Mouse (Mus musculus) CD4-positive, CD25-positive, alpha-beta regulatory T cell, adult 2 months (primary cell): ENCODE data around the gene Stard9.
A peak's percentile ranks its signal among the peaks of the same experiment; 100 is the strongest.

Experiments
- DNase-seq: peaks from one replicate; pipeline ENCODE4 v3.0.0-alpha.2; 2012; ENCODE audit warnings: low read depth, low spot score

Stard9 gene

DNA sequence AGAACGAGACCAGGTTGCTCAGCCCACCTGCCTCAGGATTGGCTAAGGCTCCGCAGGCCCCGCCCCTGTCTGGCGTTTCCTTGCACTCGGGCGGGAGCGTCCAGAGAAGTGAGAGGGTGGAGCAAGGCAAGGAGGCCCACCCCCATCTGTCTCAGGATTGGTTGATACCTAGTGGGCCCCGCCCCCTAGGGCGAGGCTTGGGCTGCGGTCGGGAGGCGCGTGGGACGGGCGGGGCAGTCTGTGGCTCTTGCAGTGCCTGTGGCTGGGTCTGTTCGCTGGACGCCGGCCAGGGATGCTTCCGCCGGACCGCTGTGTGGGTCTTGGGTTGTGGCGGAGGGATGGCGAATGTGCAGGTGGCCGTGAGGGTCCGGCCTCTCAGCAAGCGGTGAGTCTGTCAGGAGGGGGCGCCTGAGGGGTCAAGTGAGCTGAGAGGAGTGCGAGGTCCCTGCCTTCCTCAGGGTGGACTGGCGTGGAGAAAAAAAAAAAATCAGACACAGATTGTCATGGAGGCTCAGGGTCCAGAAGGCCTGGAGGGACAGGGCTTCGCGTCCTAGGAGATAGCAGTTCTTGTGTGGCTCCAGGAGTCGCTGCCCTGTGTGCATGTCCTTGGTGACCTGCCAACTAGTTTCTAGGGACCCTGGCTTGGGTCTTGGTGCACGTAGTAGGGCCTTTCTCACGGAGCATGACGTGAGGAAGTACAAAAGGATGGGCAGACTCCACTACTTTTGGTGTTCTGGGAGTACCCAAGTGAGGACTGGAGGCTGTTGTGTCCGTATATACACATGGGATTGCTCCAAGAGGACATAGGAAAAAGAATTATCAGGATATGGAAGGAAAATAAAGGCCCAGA is at the start of gene Stard9:
Stard9 (plus strand) TSS at position 236 of the 850 bp plus-strand sequence.
- DNase-seq = peak; percentile 99

DNA sequence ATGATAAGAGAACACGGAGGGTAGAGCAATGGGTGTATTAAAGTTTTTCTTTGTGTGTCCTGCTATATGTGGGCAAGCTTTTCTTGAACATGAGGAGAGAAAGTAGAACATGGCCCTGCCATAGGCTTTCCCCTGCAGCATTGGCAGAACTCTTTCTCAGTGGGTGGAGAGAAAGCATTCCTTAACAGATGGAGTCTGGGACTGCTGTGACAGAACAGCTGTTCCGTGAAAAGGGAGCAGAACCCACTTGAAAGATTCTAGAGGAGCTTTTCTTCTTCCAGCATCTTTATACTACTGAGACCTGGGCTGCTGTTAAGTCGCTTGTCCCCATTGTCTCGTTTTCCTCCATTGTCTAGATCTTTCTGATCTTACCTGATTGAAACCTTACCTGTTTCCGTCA is 39.2 kb upstream of the Stard9 start:
- no peak for DNase-seq

DNA sequence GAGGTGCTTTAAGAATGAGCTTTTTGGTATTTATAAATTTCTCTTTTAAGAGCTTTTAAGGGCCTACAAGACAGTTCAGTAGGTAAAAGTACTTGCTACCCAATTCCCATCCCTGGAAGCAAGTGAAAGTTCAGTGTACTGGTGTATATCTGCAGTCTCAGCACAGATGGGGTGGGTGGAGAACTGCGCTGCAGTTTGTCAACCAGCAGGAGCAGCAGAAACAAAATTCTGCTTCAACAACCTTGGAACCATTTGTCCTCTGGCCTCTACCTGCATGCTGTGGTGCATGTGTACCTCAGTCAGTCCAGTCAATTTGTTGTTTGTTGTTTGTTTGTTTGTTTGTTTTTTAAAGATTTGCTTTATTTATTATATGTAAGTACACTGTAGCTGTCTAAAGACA is 36.7 kb upstream of the Stard9 start:
- no peak for DNase-seq

DNA sequence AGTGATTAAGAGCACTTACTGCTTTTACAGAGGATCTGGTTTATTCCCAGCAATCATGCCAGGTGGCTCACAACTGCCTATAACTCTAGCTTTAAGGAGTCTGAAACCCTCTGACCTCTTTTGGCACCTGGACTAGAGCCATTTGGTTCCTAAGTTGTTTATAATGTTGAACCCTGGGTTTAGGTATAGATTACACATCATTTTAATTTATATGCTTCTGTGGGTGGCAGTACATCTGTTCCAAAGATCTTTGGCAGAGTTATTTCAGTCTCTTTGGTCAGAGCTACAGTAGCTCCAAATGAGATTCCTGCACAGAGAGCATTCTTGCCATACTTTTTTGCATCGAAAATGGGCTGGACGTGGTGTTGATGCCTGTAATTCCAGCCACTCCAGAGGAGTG is 31.2 kb upstream of the Stard9 start:
- DNase-seq = no peak

DNA sequence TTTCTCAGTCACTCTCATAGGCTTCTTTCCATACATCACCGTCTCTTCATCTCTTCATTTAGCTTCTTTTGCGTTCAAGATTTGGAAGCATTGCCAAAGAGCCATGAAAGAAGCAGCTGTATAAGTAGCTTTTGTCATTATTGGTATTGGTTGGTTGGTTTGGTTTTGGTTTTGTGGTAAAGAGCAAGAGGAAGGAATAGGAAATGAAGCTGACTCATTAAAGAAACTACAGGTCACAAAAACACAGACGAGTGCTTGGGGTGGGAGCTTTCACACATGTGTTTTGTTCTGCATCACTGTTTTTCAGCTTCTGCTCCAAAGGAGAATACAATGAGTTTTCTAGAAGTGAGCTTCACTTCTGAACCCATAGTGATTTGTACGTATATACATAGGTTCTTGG is 29.4 kb upstream of the Stard9 start:
- DNase-seq = no peak

DNA sequence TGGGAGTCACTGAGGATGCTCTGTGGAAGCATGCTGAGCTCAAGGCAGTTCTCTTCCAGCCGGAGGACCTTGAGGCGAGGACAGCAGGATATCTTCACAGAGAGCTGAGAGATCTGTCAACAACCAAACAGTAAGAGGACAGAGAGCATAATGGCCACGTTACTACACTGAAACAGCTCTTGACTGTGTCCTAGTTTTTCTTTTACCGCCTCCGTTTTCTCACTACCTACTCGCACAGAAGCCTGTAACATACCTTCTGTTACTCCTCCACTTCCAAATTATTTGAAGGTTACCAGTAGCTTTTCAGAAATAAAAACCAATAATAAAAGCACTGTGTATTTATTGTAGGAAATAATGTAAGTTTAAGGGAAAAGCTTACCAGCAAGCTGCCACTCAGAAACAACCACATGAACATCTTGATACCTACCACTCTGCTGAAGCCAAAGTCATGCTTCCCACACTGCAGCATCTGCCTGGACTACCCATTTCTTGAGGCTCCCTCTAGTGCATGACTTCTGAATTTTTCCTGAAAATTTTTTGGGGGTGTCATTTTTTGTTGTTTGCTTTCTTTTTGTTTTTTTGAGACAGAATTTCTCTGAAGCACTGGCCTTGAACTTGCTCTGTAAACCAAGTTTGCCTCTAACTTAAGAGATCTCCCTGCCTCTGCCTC is 22.8 kb upstream of the Stard9 start:
- DNase-seq = peak; percentile 44

DNA sequence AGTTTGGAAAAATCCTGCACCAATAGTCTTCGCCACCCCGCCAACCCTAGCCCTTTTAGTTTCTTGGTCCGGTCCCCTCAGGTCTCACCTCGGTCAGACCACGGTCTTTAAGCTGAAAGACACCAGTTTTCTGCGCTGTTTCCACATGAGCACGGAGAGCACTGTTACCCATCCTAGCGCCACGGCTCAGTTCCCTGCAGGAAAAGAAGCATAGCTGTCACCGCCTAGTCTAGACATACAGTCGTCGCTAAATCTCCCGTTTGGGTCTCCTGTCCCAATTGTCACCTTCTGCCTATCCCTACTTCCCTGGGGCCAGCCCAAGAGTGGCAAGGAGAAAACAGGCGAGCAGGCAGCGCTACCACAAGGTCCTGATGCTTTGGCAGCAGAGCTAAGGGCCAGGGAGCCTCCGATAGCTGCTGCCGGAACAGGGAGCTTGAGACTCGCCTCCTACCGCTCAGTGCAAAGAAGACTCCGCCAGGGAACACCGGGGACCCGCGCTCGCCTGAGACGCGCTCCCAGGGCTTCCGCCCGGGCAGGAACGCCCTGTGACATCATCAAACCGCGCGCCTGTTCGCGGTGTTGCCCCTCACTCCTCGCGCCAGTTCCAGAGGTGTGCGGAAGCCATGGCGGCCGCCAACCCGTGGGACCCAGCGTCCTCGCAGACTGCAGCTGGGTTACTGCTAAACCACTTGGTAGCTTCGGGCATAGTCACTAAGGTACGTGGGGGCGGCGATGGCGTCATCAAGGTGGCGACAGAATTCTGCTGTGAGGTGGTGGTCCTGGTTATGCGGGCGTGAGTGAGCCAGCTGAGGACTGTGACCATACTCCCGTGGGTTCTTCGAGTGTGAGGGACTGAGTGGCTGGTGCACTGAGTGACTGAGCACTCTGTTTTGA is 19.8 kb upstream of the Stard9 start, which contains the start of the genes Haus2 and Lrrc57:
Haus2 (plus strand) TSS at position 554 of the 894 bp plus-strand sequence.
Lrrc57 (minus strand) TSS at position 691 of the 894 bp plus-strand sequence.
- DNase-seq = peak; percentile 94

DNA sequence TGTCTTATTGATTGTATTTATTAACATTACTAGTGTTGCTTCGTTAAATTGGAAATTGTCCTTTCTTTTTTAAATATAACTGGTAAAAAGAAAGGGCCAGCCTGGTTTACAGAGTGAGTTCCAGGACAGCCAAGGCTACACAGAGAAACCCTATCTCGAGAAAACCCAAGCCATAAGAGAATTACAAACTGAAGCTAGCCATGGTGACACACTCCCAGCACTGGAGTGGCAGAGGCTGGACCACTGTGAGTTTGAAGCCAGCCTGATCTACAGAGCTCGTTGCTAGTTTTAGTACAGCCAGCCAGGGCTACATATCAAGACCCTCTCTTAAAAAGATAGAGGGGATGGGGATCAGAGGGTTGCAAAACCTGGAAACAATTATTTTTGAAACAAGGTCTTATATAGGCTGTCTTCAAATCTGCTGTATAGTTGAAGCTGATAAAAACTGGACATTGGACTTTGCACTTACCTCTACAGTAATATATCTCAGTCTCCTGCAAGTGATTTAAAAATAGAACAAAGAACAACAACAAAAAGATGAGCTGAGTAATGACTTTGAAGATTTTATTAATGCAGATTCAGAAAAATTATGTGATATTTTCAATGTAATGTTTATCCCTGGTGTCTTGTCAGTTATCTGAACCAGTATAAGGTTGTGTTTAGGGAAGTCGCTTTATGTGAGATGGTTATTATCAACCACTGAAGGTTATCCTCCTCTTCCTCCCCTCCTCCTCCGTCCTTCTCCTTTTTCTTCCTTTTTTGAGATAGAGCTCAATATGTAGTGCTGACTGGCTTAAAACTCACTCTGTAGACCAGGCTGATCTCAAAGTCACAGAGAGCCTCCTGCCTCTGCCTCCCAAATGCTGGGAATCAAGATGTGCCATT is 12.4 kb upstream of the Stard9 start:
- no peak for DNase-seq

DNA sequence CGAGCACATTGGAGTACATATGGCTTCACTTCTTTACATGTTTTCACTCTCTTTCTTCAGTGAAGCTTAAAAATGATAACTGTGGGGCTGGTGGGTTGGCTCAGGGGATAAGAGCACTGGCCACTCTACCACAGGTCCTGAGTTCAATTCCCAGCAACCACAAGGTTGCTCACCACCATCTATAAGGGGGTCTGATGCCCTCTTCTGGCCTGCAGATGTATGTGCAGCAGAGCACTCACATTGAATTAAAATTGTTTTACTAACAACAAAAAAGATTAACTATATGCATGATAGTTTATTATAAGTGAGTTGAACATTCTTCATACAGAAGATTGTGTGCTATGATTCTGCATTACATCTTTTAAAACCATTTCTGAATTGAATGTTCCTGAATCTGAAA is 9.4 kb upstream of the Stard9 start:
- DNase-seq = peak; percentile 19

DNA sequence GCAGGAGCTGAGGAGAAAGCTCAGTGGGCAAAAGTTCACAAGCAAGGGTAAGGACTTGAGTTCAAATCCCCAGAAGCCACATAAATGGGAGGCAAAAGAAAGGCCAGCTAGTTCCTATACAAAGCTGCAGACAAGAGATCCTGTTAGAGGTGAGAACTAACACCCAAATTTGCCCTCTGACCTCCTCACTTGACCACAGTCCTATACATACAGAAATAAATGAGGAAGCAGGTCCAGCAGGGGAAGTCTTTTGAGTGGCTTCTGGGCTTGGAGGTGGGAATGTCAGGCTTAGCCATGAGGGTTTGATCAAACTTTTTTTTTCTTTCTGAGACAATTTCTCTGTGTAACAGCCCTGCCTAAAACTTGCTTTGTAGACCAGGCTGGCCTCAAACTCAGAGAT is 6.0 kb upstream of the Stard9 start:
- no peak for DNase-seq

DNA sequence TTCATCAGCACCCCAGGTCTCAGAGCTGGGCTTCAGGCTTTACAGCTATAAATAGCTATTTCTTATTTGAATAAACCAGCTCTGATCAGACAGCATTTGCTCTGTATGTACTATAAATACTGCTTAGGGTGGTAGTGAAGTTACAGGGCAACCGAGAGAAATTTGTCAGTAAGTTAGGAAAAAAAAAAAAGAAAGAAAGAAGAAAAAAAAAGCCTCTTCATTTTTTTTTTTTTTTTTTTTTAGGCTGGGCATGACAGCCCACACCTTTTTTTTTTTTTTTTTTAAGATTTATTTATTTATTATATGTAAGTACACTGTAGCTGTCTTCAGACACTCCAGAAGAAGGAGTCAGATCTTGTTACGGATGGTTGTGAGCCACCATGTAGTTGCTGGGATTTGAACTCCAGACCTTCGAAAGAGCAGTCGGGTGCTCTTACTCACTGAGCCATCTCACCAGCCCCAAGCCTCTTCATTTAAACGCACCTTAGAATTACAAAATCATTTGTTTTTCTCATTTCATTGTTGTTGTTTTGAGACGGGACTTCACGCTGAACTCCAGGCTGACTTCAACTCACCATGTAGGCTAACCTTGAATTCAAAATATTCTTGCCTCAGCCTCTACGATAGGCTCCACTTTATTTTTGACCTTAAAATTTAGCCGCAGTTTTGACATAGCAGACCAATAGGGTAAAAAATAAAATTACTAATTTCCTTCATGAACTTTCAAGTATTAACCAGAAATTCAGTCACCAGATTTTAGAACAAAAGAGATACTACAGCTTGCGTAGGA is 650 bp upstream of the Stard9 start:
- DNase-seq = no peak

DNA sequence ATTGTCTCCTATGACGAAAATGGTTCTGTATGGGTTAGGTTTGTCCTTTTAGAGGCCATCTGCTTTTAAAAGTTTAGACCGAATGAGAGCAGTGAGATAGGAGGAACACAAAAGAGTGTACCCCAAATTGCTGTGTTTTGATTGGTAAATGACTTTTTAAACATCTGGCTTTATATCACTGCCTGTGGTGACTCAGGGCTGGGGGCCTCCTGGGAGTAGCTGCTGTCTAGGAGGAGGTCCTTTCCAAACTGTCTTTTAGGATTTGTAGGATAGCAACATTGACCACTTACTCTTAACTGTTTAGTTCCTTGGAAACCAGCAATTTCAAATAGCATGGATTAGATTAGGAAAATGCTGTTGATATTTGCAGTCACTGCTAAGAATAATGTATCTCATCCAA is 1.3 kb downstream of the Stard9 start:
- DNase-seq = no peak

DNA sequence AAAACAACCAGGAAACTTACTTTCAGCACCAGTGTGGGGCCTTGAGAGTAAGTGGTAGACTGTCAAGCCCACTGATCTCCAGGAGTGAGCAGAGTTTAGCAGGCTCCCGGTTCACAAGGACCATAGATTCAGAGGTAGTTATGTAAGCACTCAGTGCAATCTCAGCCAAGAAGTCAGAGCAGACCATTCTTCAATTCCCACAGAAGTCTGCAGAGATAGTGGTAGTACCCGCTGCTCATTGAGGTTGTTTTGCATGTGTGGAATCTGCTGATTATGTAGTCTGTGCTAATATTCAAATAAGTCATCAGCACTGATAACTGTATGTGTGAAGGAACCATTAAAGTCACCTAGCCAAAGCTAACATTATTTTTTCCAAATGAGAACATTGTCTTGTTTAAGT is 1.7 kb downstream of the Stard9 start:
- no peak for DNase-seq

DNA sequence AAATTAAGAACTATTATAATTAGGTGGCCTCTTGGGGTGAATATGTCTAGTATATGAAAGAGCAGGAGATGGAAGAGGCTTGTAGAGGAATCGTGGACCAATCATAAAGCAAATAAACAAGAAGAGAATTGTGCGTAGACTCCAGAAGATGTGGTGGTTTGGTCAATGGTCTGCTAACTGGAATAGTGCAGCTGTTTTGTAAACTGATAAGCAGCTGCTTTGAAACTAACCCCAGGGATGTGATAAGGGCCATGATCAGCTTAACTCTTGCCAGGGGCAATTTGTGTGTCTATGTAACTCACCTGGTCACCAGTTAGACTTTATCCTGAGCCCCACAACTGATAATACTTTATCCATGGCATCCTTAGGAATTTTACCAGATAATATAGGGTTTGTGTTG is 2.6 kb downstream of the Stard9 start:
- DNase-seq = no peak

DNA sequence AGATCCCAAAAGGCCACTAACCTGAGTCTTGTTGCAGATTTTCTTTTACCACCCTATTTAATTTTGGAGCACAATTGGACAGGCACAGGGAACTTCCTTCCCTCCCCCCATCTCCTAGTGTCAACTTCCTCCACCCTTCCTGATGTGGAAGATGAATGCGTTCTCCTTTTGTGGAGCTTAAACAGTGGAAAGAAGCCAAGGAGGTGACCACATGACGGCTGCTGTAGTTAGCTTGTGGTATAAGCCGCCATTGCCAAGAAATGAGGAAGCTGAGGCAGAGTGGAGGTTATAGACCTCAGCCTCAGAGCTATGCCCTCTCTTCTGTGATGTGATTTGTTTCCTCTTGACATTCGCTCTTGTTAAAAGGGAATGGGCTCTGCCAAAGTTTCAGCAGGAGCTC is 3.0 kb downstream of the Stard9 start:
- no peak for DNase-seq

DNA sequence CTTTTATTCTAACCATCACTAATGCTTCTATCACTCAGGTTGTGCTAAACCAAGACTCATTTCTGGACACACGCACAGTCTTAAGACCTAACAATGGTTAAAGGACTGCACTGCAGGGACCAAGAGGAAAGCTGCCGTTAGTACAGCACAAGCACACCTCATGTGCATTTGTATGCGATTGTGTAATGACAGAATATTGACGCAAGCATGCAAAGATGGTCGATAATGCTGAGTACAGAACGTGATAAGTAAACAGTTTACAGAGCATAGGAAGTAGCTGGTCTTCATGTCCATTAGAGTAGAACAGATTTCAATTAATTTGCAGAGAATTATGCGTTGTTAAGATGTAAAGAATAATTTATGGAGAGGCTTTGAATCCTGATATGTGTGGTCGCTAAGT is 11.9 kb downstream of the Stard9 start:
- DNase-seq = no peak

DNA sequence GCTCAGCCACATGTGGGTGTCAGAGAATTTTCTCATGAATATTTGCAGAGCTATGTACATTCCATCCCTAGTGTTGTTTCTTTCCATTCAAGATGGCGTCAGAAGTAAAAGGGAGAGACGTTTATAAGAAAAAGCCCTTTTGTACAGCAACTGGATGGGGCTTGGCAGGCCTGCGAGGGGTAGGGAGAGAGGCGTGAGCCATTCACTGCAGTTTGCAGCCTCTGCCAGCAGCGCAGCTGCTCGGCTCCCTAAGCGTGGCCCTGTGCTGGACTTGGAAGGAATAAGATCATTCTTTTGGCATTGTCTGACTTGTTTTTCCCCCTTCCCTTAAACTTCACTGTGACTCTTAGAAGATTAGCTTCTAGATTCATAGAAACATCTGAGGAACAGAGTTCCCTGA is 14.9 kb downstream of the Stard9 start:
- no peak for DNase-seq

DNA sequence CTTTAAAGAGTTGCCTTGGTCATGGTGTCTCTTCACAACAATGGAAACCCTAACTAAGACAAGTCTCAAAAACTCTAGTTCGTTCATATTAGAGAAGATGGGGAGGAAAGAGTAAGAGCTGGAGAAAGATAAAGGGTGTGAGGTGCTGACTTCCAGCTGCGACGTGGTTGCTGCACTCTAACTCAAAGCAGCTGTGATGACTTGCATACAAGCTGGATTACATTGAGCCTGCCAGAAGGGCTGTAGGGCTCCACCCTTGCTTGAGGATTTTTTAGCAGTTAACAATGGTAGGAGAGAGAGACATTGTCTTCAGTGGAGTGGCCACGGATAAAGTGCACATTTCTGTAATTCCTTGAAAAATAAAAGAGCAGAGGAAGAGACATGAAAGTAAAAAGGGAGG is 17.9 kb downstream of the Stard9 start:
- DNase-seq = no peak

DNA sequence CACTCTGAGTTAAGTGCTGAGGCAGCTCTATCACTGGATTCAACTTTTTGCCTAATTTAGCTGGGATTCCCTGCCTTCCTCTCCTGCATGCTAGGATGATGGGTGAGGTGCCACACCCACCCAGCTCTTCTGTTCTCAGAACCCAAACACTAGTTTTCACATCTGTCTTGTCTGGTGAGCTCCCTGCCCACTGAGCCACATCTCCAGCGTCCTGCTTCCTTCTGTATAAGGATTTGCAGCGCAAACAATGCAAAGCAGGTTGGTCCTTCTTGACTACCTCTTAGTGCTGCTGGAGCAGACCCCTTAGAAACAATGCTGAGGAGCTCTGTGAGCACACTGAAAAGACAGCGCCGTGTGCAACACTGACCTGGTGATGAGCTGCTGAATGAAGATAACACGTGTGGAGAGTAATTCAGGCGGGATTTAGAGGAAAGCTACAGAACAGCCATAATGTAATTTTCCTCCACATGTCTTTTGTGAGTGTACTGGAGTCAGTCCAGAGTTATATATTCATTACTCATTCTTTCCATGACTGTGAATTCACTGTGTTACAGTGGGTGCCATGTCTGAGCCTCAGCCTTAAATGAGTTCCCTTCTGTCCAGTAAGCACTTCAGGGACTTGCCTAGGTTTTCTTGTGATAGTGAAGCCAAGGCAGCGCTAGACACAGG is 23.5 kb downstream of the Stard9 start:
- DNase-seq = no peak

DNA sequence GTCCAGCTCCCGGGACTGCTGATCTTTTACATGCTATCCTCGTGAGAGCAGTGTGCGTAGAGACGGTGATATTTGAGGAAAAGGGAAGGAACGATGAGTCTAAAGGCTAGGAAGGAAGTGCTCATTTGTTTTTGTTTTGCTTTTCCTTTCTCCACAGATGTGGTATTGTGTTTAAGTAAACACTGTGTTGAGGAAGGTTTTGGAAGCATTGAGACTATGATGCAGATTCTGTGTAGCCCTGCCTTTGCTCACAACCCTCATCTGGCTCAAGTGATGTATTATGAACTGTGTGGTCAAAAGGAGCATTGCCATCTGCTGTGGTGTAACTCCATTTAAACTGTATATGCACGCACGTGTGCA is 24.0 kb downstream of the Stard9 start:
- no peak for DNase-seq
